Mouse (Mus musculus): Measurements from ENCODE around the gene Cdk18.

DNA sequence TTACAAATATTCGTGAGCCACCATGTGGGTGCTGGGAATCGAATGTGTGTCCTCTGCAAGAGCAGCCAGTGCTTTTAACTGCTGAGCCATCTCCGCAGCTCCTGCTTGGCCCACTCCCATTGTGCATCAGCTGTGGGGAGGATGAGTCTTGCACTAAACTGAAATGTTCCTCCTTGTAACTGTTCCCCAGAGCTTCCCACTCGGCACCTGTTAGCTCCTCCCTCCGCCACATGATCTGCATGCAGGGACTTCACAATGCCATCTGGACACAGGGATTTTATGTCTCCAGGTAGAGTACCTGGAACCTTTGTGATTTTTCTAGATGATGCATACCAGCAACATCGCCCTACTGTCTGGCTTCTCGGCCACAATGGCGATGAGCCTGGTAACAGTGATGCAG lies 70.0 kb downstream of the Cdk18 start:
- TF ChIP-seq CTCF (IDR thresholded peaks at IDR 0.05; ENCODE audit: low read depth, low read length), result no peak
- TF ChIP-seq POLR2A (IDR thresholded peaks at IDR 0.05; ENCODE audit: extremely low read depth, insufficient read depth, low read length), result no peak

Data from liver, adult 2 months (tissue).